Mouse (Mus musculus) cerebellum, adult 2 months (tissue): ENCODE measurements around the gene Tpst2.

Source experiments
- CTCF ChIP-seq: fragments of 200-500 bp; IDR thresholded peaks from 2 replicates; pipeline ENCODE4 v1.5.1; 2011; ENCODE audit warnings: low read depth, mild to moderate bottlenecking, control low read depth, low read length, moderate library complexity, borderline replicate concordance; ENCODE audit not compliant: insufficient read depth
- POLR2A ChIP-seq: fragments of 200-500 bp; IDR thresholded peaks from 2 replicates; pipeline ENCODE4 v1.6.1; 2011; ENCODE audit warnings: low read length, control low read depth, borderline replicate concordance; ENCODE audit not compliant: insufficient read depth

DNA sequence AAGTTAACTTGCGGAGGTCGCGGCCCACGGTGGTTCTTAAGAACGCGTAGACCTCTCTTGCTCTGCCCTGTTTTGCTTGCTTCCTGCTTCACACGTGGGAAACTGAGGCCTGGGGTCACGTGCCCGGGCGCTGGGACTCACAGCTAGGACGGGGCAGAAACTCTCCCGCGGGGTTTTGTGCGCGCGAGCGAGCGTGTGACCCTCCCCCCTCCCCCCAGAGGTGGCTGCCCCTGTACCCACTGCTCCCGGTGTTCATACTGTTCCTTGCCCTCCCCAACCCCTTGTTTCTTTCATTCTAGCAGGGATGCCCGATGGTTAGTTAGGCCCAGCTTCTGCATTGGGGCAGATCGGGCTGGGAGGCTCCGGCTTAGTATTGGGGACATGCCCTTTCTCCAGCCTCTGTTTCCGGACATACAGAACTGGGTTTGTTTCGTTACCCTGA is 437 bp downstream of the Tpst2 start:
- TF ChIP-seq POLR2A (no peak), CTCF (peak; percentile 8; the same call in 1 of the 2 replicates)
